In genomic region chr8:55622399-55622798, GRCm38 (mm10) we compare ENCODE assay signal across 26 mouse cellular contexts.
A peak's percentile ranks its signal among the peaks of the same experiment; 100 is the strongest.
DNase-seq lines count a peak whose midpoint lies in the region; ATAC-seq and TF ChIP-seq lines count a peak whose summit lies in the region.
"Had no signal": no experiment of that assay in that cellular context is flagged by ENCODE, and none has a peak within 500 bp of the region (broad histone marks: within the 10 kb centered on the region; RNA-seq: fewer than 3 reads in every experiment).

No protein-coding gene starts in this region.

- no peak for DNase-seq in hindbrain, postnatal 0 days (ENCODE audit: low spot score)
- peak; percentile 26 for DNase-seq in midbrain, postnatal 0 days (ENCODE audit: low spot score)
- DNase-seq in telencephalon, adult 2 months (ENCODE audit: low read depth, low spot score): peak; percentile 4
- DNase-seq in left cerebral cortex, adult 9 months (ENCODE audit: low spot score in 2 of 2): no peak
- DNase-seq: adrenal gland, postnatal 10 days; B cell, adult 2 months; cerebellum, adult 11 months; cerebellum, adult 2 months; cerebellum, adult 9-11 months; cerebellum, postnatal 25 days; gastrocnemius, postnatal 10 days; gastrocnemius, postnatal 36 days; heart, adult 2 months had no signal

- 75% methylated on average over 2 of the region's 2 CpGs for WGBS in hindbrain, postnatal 0 days
- WGBS in hindbrain, embryonic 12.5 days: 87% methylated on average over 2 of the region's 2 CpGs
- WGBS in midbrain, postnatal 0 days: 69% methylated on average over 2 of the region's 2 CpGs
- WGBS in midbrain, embryonic 13.5 days: 82% methylated on average over 2 of the region's 2 CpGs

- no peaks in the 10 kb centered on the region for H3K36me3 ChIP-seq in hindbrain, postnatal 0 days (ENCODE audit: insufficient read depth, low read length)
- no peaks in the 10 kb centered on the region for H3K36me3 ChIP-seq in hindbrain, embryonic 12.5 days
- H3K36me3 ChIP-seq in midbrain, postnatal 0 days (ENCODE audit: insufficient read depth, low read length): no peaks in the 10 kb centered on the region
- H3K36me3 ChIP-seq in midbrain, embryonic 13.5 days: no peaks in the 10 kb centered on the region
- H3K36me3 ChIP-seq: embryonic facial prominence, embryonic 12.5 days; embryonic facial prominence, embryonic 15.5 days; G1E; hindbrain, embryonic 13.5 days had no signal

- no peaks in the 10 kb centered on the region for H3K27me3 ChIP-seq in hindbrain, postnatal 0 days (ENCODE audit: insufficient read depth, low read length)
- H3K27me3 ChIP-seq in hindbrain, embryonic 12.5 days: no peaks in the 10 kb centered on the region
- H3K27me3 ChIP-seq in midbrain, postnatal 0 days (ENCODE audit: insufficient read depth, low read length): no peaks in the 10 kb centered on the region
- no peaks in the 10 kb centered on the region for H3K27me3 ChIP-seq in midbrain, embryonic 13.5 days
- H3K27me3 ChIP-seq: CH12.LX; embryonic facial prominence, embryonic 12.5 days; embryonic facial prominence, embryonic 15.5 days; hindbrain, embryonic 13.5 days; Patski had no signal

- no peaks in the 10 kb centered on the region for H3K4me1 ChIP-seq in hindbrain, postnatal 0 days (ENCODE audit: insufficient read depth, low read length)
- H3K4me1 ChIP-seq in hindbrain, embryonic 12.5 days: no peaks in the 10 kb centered on the region
- H3K4me1 ChIP-seq in midbrain, postnatal 0 days (ENCODE audit: insufficient read depth, low read length): no peaks in the 10 kb centered on the region
- H3K4me1 ChIP-seq in midbrain, embryonic 13.5 days (replicated peaks): no peaks in the 10 kb centered on the region
- H3K4me1 ChIP-seq: embryonic facial prominence, embryonic 12.5 days; embryonic facial prominence, embryonic 15.5 days; hindbrain, embryonic 13.5 days had no signal

- no peak overlapping the region for H3K4me2 ChIP-seq in hindbrain, postnatal 0 days (ENCODE audit: low read depth, low read length)
- no peak overlapping the region for H3K4me2 ChIP-seq in hindbrain, embryonic 12.5 days (replicated peaks)
- H3K4me2 ChIP-seq in midbrain, postnatal 0 days (ENCODE audit: low read depth, low read length, poor library complexity, severe bottlenecking): no peak overlapping the region
- H3K4me2 ChIP-seq in midbrain, embryonic 13.5 days (replicated peaks): no peak overlapping the region
- H3K4me2 ChIP-seq: embryonic facial prominence, embryonic 12.5 days; embryonic facial prominence, embryonic 15.5 days; heart, embryonic 11.5 days; hindbrain, embryonic 13.5 days had no signal

- no peak overlapping the region for H3K9ac ChIP-seq in hindbrain, postnatal 0 days (replicated peaks; ENCODE audit: low read length)
- no peak overlapping the region for H3K9ac ChIP-seq in hindbrain, embryonic 12.5 days
- H3K9ac ChIP-seq in midbrain, postnatal 0 days (replicated peaks; ENCODE audit: low read length, poor library complexity, severe bottlenecking): no peak overlapping the region
- no peak overlapping the region for H3K9ac ChIP-seq in midbrain, embryonic 13.5 days (replicated peaks)
- H3K9ac ChIP-seq: embryonic facial prominence, embryonic 12.5 days; embryonic facial prominence, embryonic 15.5 days; hindbrain, embryonic 13.5 days had no signal

- H3K27ac ChIP-seq in hindbrain, postnatal 0 days: no peak overlapping the region
- no peak overlapping the region for H3K27ac ChIP-seq in hindbrain, embryonic 12.5 days
- H3K27ac ChIP-seq in midbrain, postnatal 0 days (ENCODE audit: low read depth, low read length): no peak overlapping the region
- no peak overlapping the region for H3K27ac ChIP-seq in midbrain, embryonic 13.5 days
- H3K27ac ChIP-seq: embryonic facial prominence, embryonic 12.5 days; embryonic facial prominence, embryonic 15.5 days; heart, adult 2 months; hindbrain, embryonic 13.5 days had no signal

- no peak overlapping the region for H3K4me3 ChIP-seq in hindbrain, postnatal 0 days (ENCODE audit: low read length)
- H3K4me3 ChIP-seq in hindbrain, embryonic 12.5 days: no peak overlapping the region
- H3K4me3 ChIP-seq in midbrain, postnatal 0 days (ENCODE audit: low read depth, low read length): no peak overlapping the region
- H3K4me3 ChIP-seq in midbrain, embryonic 13.5 days (replicated peaks): no peak overlapping the region
- H3K4me3 ChIP-seq: embryonic facial prominence, embryonic 12.5 days; embryonic facial prominence, embryonic 15.5 days; heart, adult 2 months; hindbrain, embryonic 13.5 days had no signal

- no peaks in the 10 kb centered on the region for H3K9me3 ChIP-seq in hindbrain, postnatal 0 days (ENCODE audit: low read length)
- no peaks in the 10 kb centered on the region for H3K9me3 ChIP-seq in hindbrain, embryonic 12.5 days (replicated peaks)
- H3K9me3 ChIP-seq in midbrain, postnatal 0 days (ENCODE audit: low read length): no peaks in the 10 kb centered on the region
- no peaks in the 10 kb centered on the region for H3K9me3 ChIP-seq in midbrain, embryonic 13.5 days
- H3K9me3 ChIP-seq: embryonic facial prominence, embryonic 12.5 days; embryonic facial prominence, embryonic 15.5 days; G1E; hindbrain, embryonic 13.5 days had no signal

- TF ChIP-seq CTCF in hindbrain, postnatal 0 days (IDR thresholded peaks at IDR 0.05; ENCODE audit: low read depth): no peak
- no peak for TF ChIP-seq CTCF in midbrain, postnatal 0 days (IDR thresholded peaks at IDR 0.05)

- peak; percentile 32; the same call in 1 of the 2 replicates for ATAC-seq in hindbrain, postnatal 0 days
- no peak for ATAC-seq in hindbrain, embryonic 12.5 days (ENCODE audit: low FRiP score)
- ATAC-seq in midbrain, postnatal 0 days (ENCODE audit: low FRiP score): peak; percentile 60; the same call in 1 of the 2 replicates
- no peak for ATAC-seq in midbrain, embryonic 13.5 days
- ATAC-seq: forebrain, embryonic 14.5 days; hindbrain, embryonic 16.5 days; inflammation-experienced regulatory T-cells, adult 6 months; intestine, embryonic 16.5 days; Patski had no signal

Comparison
In these comparisons a context has a peak if more than half of its experiments do, and no peak if none do; other contexts are left out.
1. ATAC-seq: peak in hindbrain, postnatal 0 days (single experiment) and midbrain, postnatal 0 days (single experiment); none in hindbrain, embryonic 12.5 days (single experiment) and midbrain, embryonic 13.5 days (single experiment).
2. DNase-seq: peak in midbrain, postnatal 0 days (single experiment) and telencephalon, adult 2 months (single experiment); none in hindbrain, postnatal 0 days (single experiment) and left cerebral cortex, adult 9 months (0 of 2).